In the genomic region with DNA sequence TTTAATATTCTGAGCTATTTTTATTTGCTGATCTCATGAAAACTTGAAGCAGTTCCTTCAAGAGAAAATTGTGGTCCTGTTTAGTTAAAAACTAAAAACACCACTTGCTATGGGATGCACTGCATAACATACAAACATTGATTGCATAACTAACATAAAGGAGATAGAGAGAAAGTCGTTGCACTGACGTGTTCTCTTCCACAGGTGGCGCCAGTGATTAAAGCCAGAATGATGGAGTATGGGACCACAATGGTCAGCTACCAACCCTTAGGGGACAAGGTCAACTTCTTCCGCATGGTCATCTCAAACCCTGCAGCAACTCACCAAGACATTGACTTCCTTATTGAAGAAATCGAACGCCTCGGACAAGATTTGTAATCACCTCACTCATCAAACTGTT, we compare ENCODE assay signal across 18 mouse cellular contexts.
DNase-seq lines count a peak whose midpoint lies in the region; ATAC-seq and TF ChIP-seq lines count a peak whose summit lies in the region.
"Had no signal": no experiment of that assay in that cellular context is flagged by ENCODE, and none has a peak within 500 bp of the region (broad histone marks: within the 10 kb centered on the region; RNA-seq: fewer than 3 reads in every experiment).

No protein-coding gene starts in this region.

- H3K9ac ChIP-seq in liver, embryonic 14.5 days (replicated peaks) = no peak overlapping the region
- no peak overlapping the region for H3K9ac ChIP-seq in ES-Bruce4 (ENCODE audit: low read depth, poor library complexity, severe bottlenecking)
- H3K9ac ChIP-seq: stomach, embryonic 15.5 days had no signal

- no peaks in the 10 kb centered on the region for H3K36me3 ChIP-seq in liver, embryonic 14.5 days (replicated peaks; ENCODE audit: control insufficient read depth, insufficient read depth, low read depth)
- H3K36me3 ChIP-seq in C2C12 (ENCODE audit: control insufficient read depth, insufficient read depth) (no peaks in the 10 kb centered on the region), ES-Bruce4 (ENCODE audit: control insufficient read depth, insufficient read depth, low read length, poor library complexity, severe bottlenecking) (no peaks in the 10 kb centered on the region)
- H3K36me3 ChIP-seq: stomach, embryonic 15.5 days had no signal

- 58% methylated on average over 7 of the region's 7 CpGs for WGBS in liver, embryonic 14.5 days (ENCODE audit: insufficient replicate concordance)

- intact Hi-C loops in left cerebral cortex, postnatal 10 days (cut with DNase I) = no loop called here

- no peak overlapping the region for H3K27ac ChIP-seq in liver, embryonic 14.5 days
- H3K27ac ChIP-seq in ES-Bruce4 (ENCODE audit: insufficient read depth, low read length) = no peak overlapping the region
- H3K27ac ChIP-seq: stomach, embryonic 15.5 days had no signal

- TF ChIP-seq CTCF in liver, embryonic 14.5 days (IDR thresholded peaks at IDR 0.05; ENCODE audit: low read depth) = peak; percentile 49
- TF ChIP-seq CTCF in C2C12 (IDR thresholded peaks at IDR 0.05; ENCODE audit: control insufficient read depth, insufficient read depth, insufficient read length) (no peak), ES-Bruce4 (IDR thresholded peaks at IDR 0.05; ENCODE audit: low read depth, low read length) (peak; percentile 28)

- no peaks in the 10 kb centered on the region for H3K79me3 ChIP-seq in C2C12 (ENCODE audit: low read depth)

- no peaks in the 10 kb centered on the region for H3K79me2 ChIP-seq in C2C12 (ENCODE audit: control insufficient read depth, insufficient read depth)

- no peak for DNase-seq in liver, embryonic 14.5 days (ENCODE audit: low read depth in 3 of 3, low spot score in 3 of 3)
- DNase-seq in liver = no peak
- DNase-seq in induced T-regulatory cell, adult 2 months (ENCODE audit: low read depth) = peak; percentile 21
- DNase-seq in urinary bladder, postnatal 25 days (ENCODE audit: low spot score) = no peak
- no peak for DNase-seq in left cerebral cortex, postnatal 10 days (ENCODE audit: extremely low spot score in 1 of 2, low spot score in 2 of 2)
- DNase-seq: adrenal gland, postnatal 25 days; cerebellum, adult 18-20 months; gastrocnemius, postnatal 14 days; kidney, postnatal 4 days; lung, postnatal 10 days; right cerebral cortex, postnatal 25 days had no signal

- TF ChIP-seq EP300 in liver, embryonic 14.5 days (IDR thresholded peaks at IDR 0.05; ENCODE audit: low read depth) = no peak
- no peak for TF ChIP-seq EP300 in ES-Bruce4 (IDR thresholded peaks at IDR 0.05; ENCODE audit: insufficient read depth, low read depth, low read length)

- H3K4me1 ChIP-seq in liver, embryonic 14.5 days (replicated peaks; ENCODE audit: control insufficient read depth in 2 of 2, insufficient read depth in 2 of 2, low read length in 1 of 2) = no peaks in the 10 kb centered on the region
- no peaks in the 10 kb centered on the region for H3K4me1 ChIP-seq in ES-Bruce4 (ENCODE audit: control insufficient read depth, insufficient read depth, low read length)
- H3K4me1 ChIP-seq: stomach, embryonic 15.5 days had no signal

- no peak overlapping the region for H3K4me3 ChIP-seq in liver, embryonic 14.5 days (ENCODE audit: insufficient read depth in 1 of 2, low read depth in 2 of 2, low read length in 2 of 2)
- H3K4me3 ChIP-seq in C2C12 (ENCODE audit: insufficient read depth, poor library complexity, severe bottlenecking) = no peak overlapping the region
- H3K4me3 ChIP-seq in ES-Bruce4 (ENCODE audit: low read depth, low read length) = no peak overlapping the region
- H3K4me3 ChIP-seq: stomach, embryonic 15.5 days had no signal

- ATAC-seq in liver, embryonic 14.5 days (ENCODE audit: insufficient read depth) = no peak
- ATAC-seq in frontal cortex, adult (ENCODE audit: low TSS enrichment) = no peak
- ATAC-seq: inflammation-experienced regulatory T-cells, adult 6 months; midbrain, embryonic 16.5 days; Patski had no signal

- no peak overlapping the region for H3K4me2 ChIP-seq in liver, embryonic 14.5 days (ENCODE audit: low read depth)
- H3K4me2 ChIP-seq: stomach, embryonic 15.5 days had no signal

- H3K27me3 ChIP-seq in liver, embryonic 14.5 days (ENCODE audit: control insufficient read depth, insufficient read depth, low read length) = no peaks in the 10 kb centered on the region
- H3K27me3 ChIP-seq in C2C12 (ENCODE audit: control insufficient read depth, insufficient read depth, insufficient read length) (no peaks in the 10 kb centered on the region), ES-Bruce4 (ENCODE audit: control insufficient read depth, insufficient read depth, low read length, poor library complexity, severe bottlenecking) (no peaks in the 10 kb centered on the region)
- H3K27me3 ChIP-seq: Patski; stomach, embryonic 15.5 days had no signal

- no peak for TF ChIP-seq POLR2A in ES-Bruce4 (IDR thresholded peaks at IDR 0.05; ENCODE audit: insufficient read depth, low read length)

- H3ac ChIP-seq in C2C12 (ENCODE audit: control insufficient read depth, insufficient read length, low read depth) = no peak overlapping the region

- H3K9me3 ChIP-seq in liver, embryonic 14.5 days (ENCODE audit: control insufficient read depth, low read length) = no peaks in the 10 kb centered on the region
- H3K9me3 ChIP-seq in ES-Bruce4 (replicated peaks; ENCODE audit: control insufficient read depth, insufficient read depth, low read length, poor library complexity, severe bottlenecking) = no peaks in the 10 kb centered on the region
- H3K9me3 ChIP-seq: stomach, embryonic 15.5 days had no signal

TF ChIP-seq in C2C12, 6 proteins besides CTCF, POLR2A, EP300 and RAD21:
- TF ChIP-seq USF1 (IDR thresholded peaks at IDR 0.05; ENCODE audit: low read depth) (no peak), CEBPB (IDR thresholded peaks at IDR 0.05; ENCODE audit: low read depth) (peak; percentile 21)
